Mouse (Mus musculus) urinary bladder, postnatal 4 days (tissue): ENCODE data around the gene Rpap2.

Experiments
- DNase-seq, 2 experiments: peaks; one replicate each; pipeline ENCODE4 v3.0.0; 2021 to 2022; ENCODE audit warnings: low spot score in 2 of 2

Gene Rpap2

GRCm38 (mm10) chr5:107597301-107598077, at the start of gene Rpap2, which contains the start of gene Glmn:
Gene Rpap2, plus strand, starts transcription at chr5:107597373.
Gene Glmn, minus strand, starts transcription at chr5:107597888.
- DNase-seq, result peak; percentile 81 to 82

DNA sequence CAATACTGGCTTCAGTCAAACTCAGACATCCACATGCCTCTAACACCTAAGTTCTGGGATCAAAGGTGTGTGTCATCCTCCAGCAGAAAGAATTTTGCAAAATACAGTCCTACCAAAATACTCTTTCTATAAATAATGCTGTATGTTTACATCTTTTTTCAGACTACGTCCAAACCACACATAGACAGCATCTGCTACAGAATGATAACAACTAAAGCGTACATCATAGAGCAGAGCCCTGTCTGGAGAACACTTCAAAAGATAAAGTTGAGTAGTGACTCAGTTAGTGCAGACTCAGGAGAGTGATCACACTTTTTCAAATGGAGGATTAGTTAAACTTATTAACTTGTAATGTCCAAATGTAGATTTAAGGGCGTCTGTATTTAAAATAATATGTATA, 49.2 kb upstream of the Rpap2 start:
- no peak for DNase-seq

GRCm38 (mm10) chr5:107548444-107548843, 48.7 kb upstream of the Rpap2 start:
- DNase-seq, result no peak

DNA sequence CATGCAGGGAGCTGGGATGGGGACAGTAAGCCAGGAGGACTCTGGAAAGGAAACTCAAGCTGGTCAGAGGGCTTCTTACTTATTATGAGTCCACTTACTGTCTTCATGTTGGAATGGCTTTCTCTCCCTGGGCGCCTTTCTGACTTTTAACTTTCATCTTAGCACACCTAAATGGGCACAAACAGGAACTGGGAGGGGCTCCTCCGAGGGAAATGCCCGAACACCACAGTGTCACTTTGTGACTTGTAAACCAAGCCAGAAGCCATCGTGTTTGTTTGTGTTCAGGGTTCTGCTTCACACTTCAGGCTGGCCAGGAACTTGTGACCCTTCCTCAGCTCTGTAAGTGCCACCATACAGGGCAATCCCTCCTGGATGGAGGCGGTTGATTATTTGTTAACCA, 42.8 kb upstream of the Rpap2 start:
- DNase-seq, result no peak

- DNase-seq, result no peak
These were observed 40.2 kb upstream of the Rpap2 start for GRCm38 (mm10) chr5:107556969-107557368.

DNA sequence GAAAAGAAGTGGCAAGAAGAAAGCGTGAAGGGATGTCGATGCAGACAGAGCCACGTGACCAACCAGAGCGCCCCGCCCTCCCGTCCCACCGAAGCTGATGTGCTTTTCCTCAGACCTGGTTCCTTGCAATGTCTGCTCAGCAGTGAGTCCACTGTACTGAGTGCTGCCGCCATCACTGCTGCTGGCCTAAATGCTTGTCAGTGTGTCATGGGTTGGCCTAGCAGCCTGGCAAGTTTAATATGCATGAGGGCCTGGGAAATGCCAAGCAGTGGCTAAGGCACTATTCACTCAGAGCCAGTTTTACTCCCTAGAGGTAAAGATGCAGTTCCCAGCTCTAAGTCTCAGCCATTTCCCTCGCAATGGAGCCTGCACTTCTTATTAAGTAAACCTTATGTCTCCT, 28.0 kb upstream of the Rpap2 start:
- no peak for DNase-seq

DNA sequence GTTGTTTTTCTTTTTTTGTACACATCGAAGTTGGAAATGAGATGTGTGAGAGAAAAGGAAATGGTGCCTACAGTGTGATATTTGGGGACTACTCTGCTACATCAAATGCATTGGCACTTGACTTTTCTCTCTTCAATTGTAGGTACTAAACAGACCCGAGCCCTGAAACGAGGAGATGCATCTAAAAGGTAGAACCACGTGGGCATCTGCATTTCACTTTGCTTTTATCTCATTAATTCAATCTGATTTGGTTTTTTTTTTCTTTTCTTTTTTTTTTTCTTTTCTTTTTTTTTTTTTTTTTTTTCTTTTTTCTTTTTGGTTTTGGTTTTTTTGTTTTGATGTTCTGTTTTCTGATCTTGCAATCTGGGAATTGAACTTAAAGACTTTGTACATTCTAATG, 1.2 kb downstream of the Rpap2 start:
- no peak for DNase-seq

DNA sequence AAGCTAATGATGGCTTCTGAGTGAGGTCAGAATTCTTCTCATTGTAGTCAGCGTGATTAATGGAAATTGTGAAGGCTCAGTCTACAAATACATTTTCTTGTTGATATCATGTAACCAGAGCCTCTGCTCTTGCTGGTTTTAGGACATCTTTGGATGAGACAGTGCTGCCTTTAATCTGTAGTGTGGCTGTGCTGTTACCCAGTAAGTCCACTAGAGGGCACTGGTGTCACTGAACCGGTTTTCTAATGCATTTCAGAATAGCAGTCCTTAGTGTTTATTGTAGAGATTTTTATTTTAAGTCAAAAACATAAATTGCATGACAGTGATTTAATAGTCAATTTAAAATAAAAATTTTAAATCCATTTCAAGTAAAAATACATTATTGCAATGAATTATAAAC, 14.1 kb downstream of the Rpap2 start:
- DNase-seq, result no peak

DNA sequence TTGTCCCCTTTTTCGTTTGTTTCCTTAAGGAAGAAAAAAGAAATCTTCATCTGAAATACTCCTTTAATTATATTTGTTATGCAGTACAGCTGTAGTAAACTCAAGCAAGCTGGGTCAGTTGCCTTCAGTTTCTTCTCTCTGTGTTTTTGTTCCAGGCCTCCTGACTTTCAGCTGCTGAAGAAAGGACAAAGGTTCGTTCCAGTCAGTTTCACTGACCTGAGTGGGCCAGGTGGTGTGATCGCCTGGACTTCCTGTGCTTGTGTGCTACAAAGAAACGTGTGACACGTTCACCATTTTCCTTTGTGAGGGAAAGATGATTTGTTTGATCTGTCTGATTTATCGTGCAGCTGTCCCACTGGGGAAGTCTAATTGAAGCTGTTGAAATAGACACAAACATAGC, 20.8 kb downstream of the Rpap2 start:
- DNase-seq, result peak in 1 of 2 experiments; percentile 7

DNA sequence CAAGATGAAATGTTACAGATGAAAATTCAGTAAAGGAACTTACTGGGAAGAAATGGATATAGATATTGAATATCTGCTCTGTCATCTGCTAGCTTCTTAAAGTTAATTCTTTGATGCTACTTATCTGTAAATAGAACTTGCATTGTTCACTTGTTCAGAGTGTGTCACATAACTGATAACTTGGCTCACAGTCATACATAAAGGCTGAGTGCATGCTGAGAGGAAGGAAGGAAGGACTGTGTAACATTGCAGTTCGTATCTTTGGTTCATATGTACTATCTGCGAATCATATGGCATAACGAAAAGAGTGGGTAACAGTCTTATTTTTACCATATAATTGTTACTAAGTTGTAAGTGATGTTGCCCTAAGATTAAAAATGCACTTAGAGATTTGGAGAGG, 24.2 kb downstream of the Rpap2 start:
- no peak for DNase-seq

GRCm38 (mm10) chr5:107633651-107634050, 36.5 kb downstream of the Rpap2 start:
- no peak for DNase-seq

DNA sequence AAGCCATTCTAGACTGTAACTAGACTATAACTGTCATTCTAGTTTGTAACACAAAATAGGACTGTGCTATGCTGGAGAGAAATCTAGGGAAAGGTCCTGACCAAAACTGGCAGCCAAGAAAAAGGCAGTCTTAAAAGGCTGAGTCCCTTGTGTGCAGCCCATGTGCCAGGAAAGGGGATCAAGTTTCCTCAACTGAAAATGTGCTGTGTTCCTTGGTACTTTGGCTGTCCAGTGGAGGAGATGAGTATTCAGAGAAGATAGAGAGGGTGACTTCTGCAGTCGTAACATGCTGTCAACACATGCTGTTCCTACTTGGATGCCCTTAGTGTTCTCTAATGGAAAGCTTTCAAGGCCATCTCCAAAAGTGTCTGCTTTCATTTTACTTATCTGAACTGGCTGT, 39.9 kb downstream of the Rpap2 start:
- DNase-seq, result no peak

DNA sequence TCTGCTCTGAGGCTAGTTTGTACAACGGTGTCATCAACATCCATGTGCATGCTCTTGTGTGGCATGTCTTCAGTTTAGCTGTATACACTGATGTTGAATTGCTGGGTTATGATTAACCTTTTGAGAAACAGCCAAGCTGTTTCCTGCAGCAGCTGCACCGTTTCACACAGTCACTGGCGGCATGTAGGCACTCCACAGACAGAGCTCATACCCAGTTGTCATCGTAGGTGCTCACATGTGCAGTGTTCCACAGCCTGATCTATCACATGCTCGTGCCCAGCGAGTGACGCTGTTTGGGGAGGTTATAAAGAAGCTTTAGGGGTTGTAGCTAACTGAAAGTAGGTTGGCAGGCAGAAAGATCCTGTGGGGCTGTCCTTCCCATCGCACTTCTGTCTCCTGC, 41.2 kb downstream of the Rpap2 start:
- DNase-seq, result no peak

GRCm38 (mm10) chr5:107644595-107644994, 47.4 kb downstream of the Rpap2 start:
- DNase-seq, result no peak

DNA sequence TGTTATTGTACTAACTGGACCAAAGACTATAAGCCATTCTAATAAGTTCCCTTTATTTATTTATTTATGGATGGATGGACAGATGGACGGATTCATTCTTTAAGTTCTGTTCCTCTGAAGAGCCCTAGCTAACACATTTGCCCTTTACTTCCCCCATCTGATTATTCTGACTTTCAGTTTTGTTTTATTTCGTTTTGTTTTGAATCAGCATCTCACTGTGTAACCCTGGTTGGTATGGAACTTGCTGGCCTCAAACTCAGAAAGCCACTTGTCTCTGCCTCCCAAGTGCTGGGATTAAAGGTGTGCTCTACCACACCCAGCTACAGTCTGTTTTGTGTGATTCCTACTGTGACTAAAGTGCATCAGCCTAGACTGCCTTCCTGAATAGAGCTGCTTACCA, 48.8 kb downstream of the Rpap2 start:
- DNase-seq, result no peak

DNA sequence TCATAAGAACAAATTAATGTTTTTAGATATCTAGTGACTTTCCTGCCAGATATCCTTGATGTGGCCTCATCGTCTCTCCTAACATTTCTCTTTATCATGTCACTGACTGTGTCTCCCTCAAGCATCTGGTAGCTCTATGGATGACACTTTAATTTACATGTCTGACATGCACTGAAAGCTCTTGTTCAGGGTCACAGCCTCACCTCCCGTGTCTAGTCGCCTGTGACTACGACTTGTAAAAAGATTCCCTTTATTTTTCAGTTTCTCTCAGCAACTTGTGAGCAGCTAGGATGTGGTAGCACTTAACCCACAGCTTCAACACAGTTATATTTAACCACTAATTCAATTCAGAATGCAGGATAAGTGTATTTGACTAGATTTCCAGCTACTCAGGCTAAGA, 50.4 kb downstream of the Rpap2 start:
- DNase-seq, result no peak

- no peak for DNase-seq
These were observed 51.5 kb downstream of the Rpap2 start for GRCm38 (mm10) chr5:107648552-107649125.

DNA sequence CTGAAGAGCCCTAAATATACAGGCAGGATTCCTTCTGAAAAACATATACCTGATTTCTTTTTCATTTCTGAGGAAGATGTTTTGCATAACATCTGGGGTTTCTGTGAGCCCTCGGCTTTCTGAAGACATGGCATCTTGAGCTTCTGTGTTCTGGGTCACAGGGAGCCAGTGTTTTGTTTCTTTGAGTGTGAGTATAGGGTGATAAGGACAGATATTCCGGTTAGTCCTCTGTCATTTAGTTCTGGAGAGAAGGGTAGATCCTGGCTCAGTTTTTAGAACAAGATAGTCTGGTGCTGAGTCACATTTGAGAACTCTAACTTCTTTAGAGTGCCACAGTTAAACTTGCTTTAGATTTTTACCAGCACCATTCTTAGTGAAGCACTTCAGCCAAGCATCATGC, 52.5 kb downstream of the Rpap2 start:
- DNase-seq, result no peak

- DNase-seq, result no peak
These were observed 53.3 kb downstream of the Rpap2 start for GRCm38 (mm10) chr5:107650427-107650826.

GRCm38 (mm10) chr5:107652055-107652660, 55.0 kb downstream of the Rpap2 start:
- no peak for DNase-seq

- no peak for DNase-seq
These were observed 81.2 kb downstream of the Rpap2 start for GRCm38 (mm10) chr5:107678392-107678791.

DNA sequence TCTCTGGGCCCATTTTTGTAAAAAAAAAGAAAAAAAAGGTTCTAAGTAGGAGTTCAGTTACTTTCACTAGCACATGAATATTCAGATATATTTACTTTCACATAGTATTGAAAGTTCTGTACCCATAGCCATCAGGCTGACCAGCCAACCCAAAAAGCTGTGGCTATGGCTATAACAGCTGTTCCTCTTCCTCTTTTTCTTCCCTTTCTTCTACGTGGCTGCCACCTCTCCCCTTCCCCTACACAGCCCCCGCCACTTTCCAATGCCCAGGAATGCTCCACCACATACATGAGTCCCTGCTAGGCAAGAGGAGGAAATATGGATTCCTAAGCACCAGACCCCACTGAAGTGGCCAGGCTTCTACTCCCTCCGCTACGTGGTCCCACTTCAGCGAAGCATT, 84.1 kb downstream of the Rpap2 start:
- no peak for DNase-seq

- DNase-seq, result no peak
These were observed 87.2 kb downstream of the Rpap2 start for GRCm38 (mm10) chr5:107684380-107684779.
